Mouse (Mus musculus): ENCODE measurements around the gene Syngr1. TPM values are rescaled to one million over a fixed set of nuclear protein-coding genes. Genes with fewer than 3 reads are reported as not detected.

The Syngr1 gene
- polyA plus RNA-seq, 1 experiment from 2014 or later: 64.6 TPM

- H3K36me3 ChIP-seq: peaks cover 48% of the 10 kb centered on the region
- peak overlapping the region; percentile 90 for H3K9ac ChIP-seq (replicated peaks)
- WGBS: 5% methylated on average over 11 of the region's 11 CpGs
- H3K4me3 ChIP-seq (replicated peaks): peak overlapping the region; percentile 78
- H3K27ac ChIP-seq (replicated peaks): no peak overlapping the region
- no peaks in the 10 kb centered on the region for H3K27me3 ChIP-seq (replicated peaks)
- H3K9me3 ChIP-seq (replicated peaks): no peaks in the 10 kb centered on the region
- peak overlapping the region; percentile 77 for H3K4me2 ChIP-seq
- peaks cover 30% of the 10 kb centered on the region for H3K4me1 ChIP-seq
- no peak for ATAC-seq (ENCODE audit: low FRiP score)
Observed at GRCm38 (mm10) chr15:80081801-80082546, 9.2 kb upstream of the Syngr1 start.

GRCm38 (mm10) chr15:80082661-80083275 is 8.4 kb upstream of the Syngr1 start:
- Histone ChIP-seq H3K9me3 (replicated peaks) (no peaks in the 10 kb centered on the region), H3K36me3 (peaks cover 41% of the 10 kb centered on the region), H3K4me3 (replicated peaks) (peak overlapping the region; percentile 78), H3K4me1 (peaks cover 30% of the 10 kb centered on the region), H3K27me3 (replicated peaks) (no peaks in the 10 kb centered on the region), H3K9ac (replicated peaks) (peak overlapping the region; percentile 90), H3K4me2 (peak overlapping the region; percentile 77), H3K27ac (replicated peaks) (peak overlapping the region; percentile 90)
- WGBS: 1% methylated on average over 21 of the region's 21 CpGs
- peak; percentile 54 for ATAC-seq (ENCODE audit: low FRiP score)

GRCm38 (mm10) chr15:80083276-80083731 is 7.8 kb upstream of the Syngr1 start:
- H3K4me3 ChIP-seq (replicated peaks): peak overlapping the region; percentile 78
- 0% methylated on average over 30 of the region's 30 CpGs for WGBS
- ATAC-seq (ENCODE audit: low FRiP score): peak; percentile 95

GRCm38 (mm10) chr15:80083740-80084139 is 7.4 kb upstream of the Syngr1 start:
- Histone ChIP-seq H3K4me2 (peak overlapping the region; percentile 77), H3K4me3 (replicated peaks) (peak overlapping the region; percentile 78), H3K4me1 (peaks cover 30% of the 10 kb centered on the region), H3K9me3 (replicated peaks) (no peaks in the 10 kb centered on the region), H3K36me3 (peaks cover 31% of the 10 kb centered on the region), H3K27ac (replicated peaks) (peak overlapping the region; percentile 98), H3K27me3 (replicated peaks) (no peaks in the 10 kb centered on the region), H3K9ac (replicated peaks) (peak overlapping the region; percentile 56)
- ATAC-seq (ENCODE audit: low FRiP score): no peak; the same call in none of the 2 replicates
- under 1% methylated on average over 12 of the region's 12 CpGs for WGBS

More at GRCm38 (mm10) chr15:80083276-80083731, 7.8 kb upstream of the Syngr1 start:
- no peaks in the 10 kb centered on the region for H3K27me3 ChIP-seq (replicated peaks)
- peaks cover 30% of the 10 kb centered on the region for H3K4me1 ChIP-seq
- peaks cover 35% of the 10 kb centered on the region for H3K36me3 ChIP-seq
- peak overlapping the region; percentile 77 for H3K4me2 ChIP-seq
- H3K27ac ChIP-seq (replicated peaks): peak overlapping the region; percentile 98
- no peaks in the 10 kb centered on the region for H3K9me3 ChIP-seq (replicated peaks)
- H3K9ac ChIP-seq (replicated peaks): peak overlapping the region; percentile 90

GRCm38 (mm10) chr15:80087406-80088012 is 3.6 kb upstream of the Syngr1 start:
- Histone ChIP-seq H3K9me3 (replicated peaks) (no peaks in the 10 kb centered on the region), H3K4me3 (replicated peaks) (no peak overlapping the region), H3K9ac (replicated peaks) (no peak overlapping the region), H3K27ac (replicated peaks) (no peak overlapping the region), H3K36me3 (no peaks in the 10 kb centered on the region), H3K4me2 (no peak overlapping the region), H3K4me1 (peaks cover 15% of the 10 kb centered on the region), H3K27me3 (replicated peaks) (no peaks in the 10 kb centered on the region)
- no peak for ATAC-seq (ENCODE audit: low FRiP score)
- whole genome bisulfite sequencing: 89% methylated on average over 9 of the region's 9 CpGs

- Histone ChIP-seq H3K9ac (replicated peaks) (no peak overlapping the region), H3K9me3 (replicated peaks) (no peaks in the 10 kb centered on the region), H3K4me1 (peaks cover 26% of the 10 kb centered on the region), H3K4me3 (replicated peaks) (no peak overlapping the region), H3K4me2 (no peak overlapping the region), H3K27ac (replicated peaks) (no peak overlapping the region), H3K27me3 (replicated peaks) (no peaks in the 10 kb centered on the region), H3K36me3 (no peaks in the 10 kb centered on the region)
- ATAC-seq (ENCODE audit: low FRiP score): no peak
- 32% methylated on average over 4 of the region's 4 CpGs for WGBS
Observed at GRCm38 (mm10) chr15:80088637-80089036, 2.5 kb upstream of the Syngr1 start.

- Histone ChIP-seq H3K4me1 (peaks cover 26% of the 10 kb centered on the region), H3K4me2 (peak overlapping the region; percentile 72), H3K4me3 (replicated peaks) (no peak overlapping the region), H3K27me3 (replicated peaks) (no peaks in the 10 kb centered on the region), H3K27ac (replicated peaks) (0 out of 2 replicates have a peak overlapping the region, but pooled peaks have one; percentile 70), H3K9ac (replicated peaks) (no peak overlapping the region), H3K36me3 (no peaks in the 10 kb centered on the region), H3K9me3 (replicated peaks) (no peaks in the 10 kb centered on the region)
- no peak for ATAC-seq (ENCODE audit: low FRiP score)
- 76% methylated on average over 11 of the region's 11 CpGs for WGBS
Observed at GRCm38 (mm10) chr15:80090155-80090554, 979 bp upstream of the Syngr1 start.

- no peaks in the 10 kb centered on the region for H3K9me3 ChIP-seq (replicated peaks)
- peak overlapping the region; percentile 72 for H3K4me2 ChIP-seq
- no peaks in the 10 kb centered on the region for H3K27me3 ChIP-seq (replicated peaks)
- H3K36me3 ChIP-seq: no peaks in the 10 kb centered on the region
- ATAC-seq (ENCODE audit: low FRiP score): 0 out of 2 replicates have a peak, but pooled peaks have one; percentile 39
- peak overlapping the region; percentile 64 for H3K4me3 ChIP-seq (replicated peaks)
- H3K9ac ChIP-seq (replicated peaks): peak overlapping the region; percentile 76
- H3K4me1 ChIP-seq: peaks cover 29% of the 10 kb centered on the region
- under 1% methylated on average over 17 of the region's 17 CpGs for WGBS
- H3K27ac ChIP-seq (replicated peaks): peak overlapping the region; percentile 70
Observed at GRCm38 (mm10) chr15:80090741-80091120, 403 bp upstream of the Syngr1 start.

GRCm38 (mm10) chr15:80092041-80092441 is 907 bp downstream of the Syngr1 start:
- no peak for ATAC-seq (ENCODE audit: low FRiP score)
- peak overlapping the region; percentile 70; the same call in 1 of the 2 replicates for H3K27ac ChIP-seq (replicated peaks)

GRCm38 (mm10) chr15:80092599-80092998 is 1.5 kb downstream of the Syngr1 start:
- ATAC-seq (ENCODE audit: low FRiP score): no peak
- Histone ChIP-seq H3K4me1 (peaks cover 46% of the 10 kb centered on the region), H3K9ac (replicated peaks) (peak overlapping the region; percentile 76), H3K27me3 (replicated peaks) (no peaks in the 10 kb centered on the region), H3K4me3 (replicated peaks) (peak overlapping the region; percentile 64), H3K9me3 (replicated peaks) (no peaks in the 10 kb centered on the region), H3K4me2 (peak overlapping the region; percentile 72), H3K36me3 (no peaks in the 10 kb centered on the region), H3K27ac (replicated peaks) (no peak overlapping the region; the same call in 1 of the 2 replicates)
- 10% methylated on average over 8 of the region's 8 CpGs for WGBS

More at GRCm38 (mm10) chr15:80092041-80092441, 907 bp downstream of the Syngr1 start:
- Histone ChIP-seq H3K9me3 (replicated peaks) (no peaks in the 10 kb centered on the region), H3K9ac (replicated peaks) (peak overlapping the region; percentile 76), H3K36me3 (no peaks in the 10 kb centered on the region), H3K4me3 (replicated peaks) (peak overlapping the region; percentile 64), H3K27me3 (replicated peaks) (no peaks in the 10 kb centered on the region), H3K4me2 (peak overlapping the region; percentile 72), H3K4me1 (peaks cover 40% of the 10 kb centered on the region)
- 13% methylated on average over 7 of the region's 7 CpGs for WGBS

GRCm38 (mm10) chr15:80094201-80094600 is 3.1 kb downstream of the Syngr1 start:
- WGBS: 94% methylated on average over 13 of the region's 13 CpGs
- no peak for ATAC-seq (ENCODE audit: low FRiP score)

More at GRCm38 (mm10) chr15:80094201-80094600, 3.1 kb downstream of the Syngr1 start:
- no peaks in the 10 kb centered on the region for H3K9me3 ChIP-seq (replicated peaks)
- no peaks in the 10 kb centered on the region for H3K36me3 ChIP-seq
- peaks cover 62% of the 10 kb centered on the region for H3K4me1 ChIP-seq
- H3K9ac ChIP-seq (replicated peaks): no peak overlapping the region
- no peaks in the 10 kb centered on the region for H3K27me3 ChIP-seq (replicated peaks)
- no peak overlapping the region for H3K27ac ChIP-seq (replicated peaks)
- no peak overlapping the region for H3K4me2 ChIP-seq
- no peak overlapping the region for H3K4me3 ChIP-seq (replicated peaks)

Data from neural tube, embryonic 15.5 days (tissue).